In genomic region chr5:65002940-65003824, GRCm38 (mm10) we compare ENCODE assay signal across 9 mouse cellular contexts. TPM values are rescaled to one million over a fixed set of nuclear protein-coding genes. Genes with fewer than 3 reads are reported as not detected.
DNase-seq lines count a peak whose midpoint lies in the region; ATAC-seq and TF ChIP-seq lines count a peak whose summit lies in the region.
"Had no signal": no experiment of that assay in that cellular context is flagged by ENCODE, and none has a peak within 500 bp of the region (broad histone marks: within the 10 kb centered on the region; RNA-seq: fewer than 3 reads in every experiment).

No protein-coding gene starts in this region.

- WGBS in liver, adult 2 months: 80% methylated on average over 10 of the region's 10 CpGs
- WGBS in liver, embryonic 12.5 days (ENCODE audit: insufficient replicate concordance): 61% methylated on average over 10 of the region's 10 CpGs
- 53% methylated on average over 10 of the region's 10 CpGs for WGBS in hindbrain, embryonic 13.5 days
- 58% methylated on average over 10 of the region's 10 CpGs for WGBS in midbrain, embryonic 14.5 days

- H3K27me3 ChIP-seq in liver, adult 2 months (ENCODE audit: control insufficient read depth, insufficient read depth, low read length): no peaks in the 10 kb centered on the region
- no peaks in the 10 kb centered on the region for H3K27me3 ChIP-seq in liver, embryonic 12.5 days (replicated peaks)
- H3K27me3 ChIP-seq in hindbrain, embryonic 13.5 days: no peaks in the 10 kb centered on the region
- no peaks in the 10 kb centered on the region for H3K27me3 ChIP-seq in midbrain, embryonic 14.5 days (ENCODE audit: control insufficient read depth, insufficient read depth, low read length)
- H3K27me3 ChIP-seq: embryonic facial prominence, embryonic 12.5 days had no signal

- no peaks in the 10 kb centered on the region for H3K9me3 ChIP-seq in liver, embryonic 12.5 days (replicated peaks)
- no peaks in the 10 kb centered on the region for H3K9me3 ChIP-seq in hindbrain, embryonic 13.5 days
- no peaks in the 10 kb centered on the region for H3K9me3 ChIP-seq in midbrain, embryonic 14.5 days (ENCODE audit: control insufficient read depth, low read length)
- H3K9me3 ChIP-seq: embryonic facial prominence, embryonic 12.5 days had no signal

- H3K36me3 ChIP-seq in liver, adult 2 months (ENCODE audit: control insufficient read depth, insufficient read depth, low read length): peaks cover 27% of the 10 kb centered on the region
- peaks cover 10% of the 10 kb centered on the region; the same call in 1 of the 2 replicates for H3K36me3 ChIP-seq in liver, embryonic 12.5 days
- no peaks in the 10 kb centered on the region for H3K36me3 ChIP-seq in hindbrain, embryonic 13.5 days
- H3K36me3 ChIP-seq in midbrain, embryonic 14.5 days (ENCODE audit: control insufficient read depth, insufficient read depth, low read length): no peaks in the 10 kb centered on the region
- H3K36me3 ChIP-seq: embryonic facial prominence, embryonic 12.5 days had no signal

- TF ChIP-seq POLR2A in liver, adult 2 months (IDR thresholded peaks at IDR 0.05; ENCODE audit: extremely low read depth, insufficient read depth, low read length): no peak

- no peak overlapping the region for H3K27ac ChIP-seq in liver, adult 2 months (replicated peaks; ENCODE audit: insufficient read depth, low read depth, low read length)
- no peak overlapping the region for H3K27ac ChIP-seq in liver, embryonic 12.5 days
- peak overlapping the region; percentile 60 for H3K27ac ChIP-seq in hindbrain, embryonic 13.5 days
- H3K27ac ChIP-seq in midbrain, embryonic 14.5 days (replicated peaks; ENCODE audit: low read depth, low read length): peak overlapping the region; percentile 45
- H3K27ac ChIP-seq: embryonic facial prominence, embryonic 12.5 days; liver, embryonic 14.5 days had no signal

- DNase-seq in liver, adult 2 months (ENCODE audit: extremely low read depth, low read depth, low spot score): peak; percentile 13
- DNase-seq in brain, adult 2 months (ENCODE audit: low read depth, low spot score): peak; percentile 65
- peak; percentile 80 for DNase-seq in midbrain, embryonic 14.5 days
- DNase-seq in ovary, adult 18-20 months (ENCODE audit: low spot score): no peak
- no peak for DNase-seq in cerebellum, postnatal 4 days (ENCODE audit: low spot score in 2 of 2)

- H3K4me3 ChIP-seq in liver, adult 2 months (ENCODE audit: insufficient read depth, low read depth, low read length): no peak overlapping the region
- H3K4me3 ChIP-seq in liver, embryonic 12.5 days: no peak overlapping the region
- H3K4me3 ChIP-seq in hindbrain, embryonic 13.5 days: no peak overlapping the region
- H3K4me3 ChIP-seq in midbrain, embryonic 14.5 days (replicated peaks; ENCODE audit: low read depth, low read length): no peak overlapping the region
- H3K4me3 ChIP-seq: embryonic facial prominence, embryonic 12.5 days had no signal

- H3K9ac ChIP-seq in liver, adult 2 months (ENCODE audit: low read depth, low read length): no peak overlapping the region
- H3K9ac ChIP-seq in liver, embryonic 12.5 days: no peak overlapping the region
- no peak overlapping the region for H3K9ac ChIP-seq in hindbrain, embryonic 13.5 days
- no peak overlapping the region for H3K9ac ChIP-seq in midbrain, embryonic 14.5 days (replicated peaks; ENCODE audit: low read length)
- H3K9ac ChIP-seq: embryonic facial prominence, embryonic 12.5 days; liver, embryonic 14.5 days had no signal

- TF ChIP-seq CTCF in liver, adult 2 months (IDR thresholded peaks at IDR 0.05; ENCODE audit: low read depth, low read length): no peak

- no peak overlapping the region for H3K4me2 ChIP-seq in liver, embryonic 12.5 days
- no peak overlapping the region for H3K4me2 ChIP-seq in hindbrain, embryonic 13.5 days
- no peak overlapping the region for H3K4me2 ChIP-seq in midbrain, embryonic 14.5 days (ENCODE audit: low read length)
- H3K4me2 ChIP-seq: embryonic facial prominence, embryonic 12.5 days had no signal

- H3K4me1 ChIP-seq in liver, adult 2 months (ENCODE audit: control insufficient read depth, insufficient read depth, low read length): no peaks in the 10 kb centered on the region
- H3K4me1 ChIP-seq in liver, embryonic 12.5 days: no peaks in the 10 kb centered on the region
- H3K4me1 ChIP-seq in hindbrain, embryonic 13.5 days (replicated peaks): peaks cover 11% of the 10 kb centered on the region
- no peaks in the 10 kb centered on the region for H3K4me1 ChIP-seq in midbrain, embryonic 14.5 days (ENCODE audit: control insufficient read depth, insufficient read depth, low read length)

- no peak for ATAC-seq in liver, embryonic 12.5 days
- ATAC-seq in hindbrain, embryonic 13.5 days (ENCODE audit: low FRiP score): peak; percentile 78
- ATAC-seq in midbrain, embryonic 14.5 days (ENCODE audit: low FRiP score, low TSS enrichment): no peak

- no peaks in the 10 kb centered on the region for H3K79me2 ChIP-seq in liver, adult 2 months (ENCODE audit: control insufficient read depth, insufficient read depth, low read length)

RNA-seq across cellular contexts. Expression of gene Fam114a1, which starts 33.3 kb away (rescaled TPM):
- total RNA-seq in liver, adult 2 months (2014; rRNA removed): 16.6 and 20.2 TPM in 2 replicates
- 9.0 and 11.9 TPM in 2 replicates for polyA plus RNA-seq in liver, adult 2 months (2012; rRNA removed)
- 14.7 and 15.3 TPM in 2 replicates for polyA plus RNA-seq in liver, embryonic 12.5 days (2016; fragmentation: Nextera tagmentation; extraction: Ambion mirVana)
- 11.8 and 13.3 TPM in 2 replicates for polyA plus RNA-seq in hindbrain, embryonic 13.5 days (2015; fragmentation: Nextera tagmentation; extraction: Ambion mirVana)
- 1.6 and 6.2 TPM in 2 replicates for polyA plus RNA-seq in midbrain, embryonic 14.5 days (2014; fragmentation: Nextera tagmentation; extraction: Ambion mirVana)

RNA-seq across cellular contexts. Expression of gene Tlr6, which starts 43.3 kb away (rescaled TPM):
- total RNA-seq in liver, adult 2 months (2014; rRNA removed): 0.46 and 0.67 TPM in 2 replicates
- 0.15 and 0.18 TPM in 2 replicates for polyA plus RNA-seq in liver, adult 2 months (2012; rRNA removed)
- 0.44 and 0.54 TPM in 2 replicates for polyA plus RNA-seq in liver, embryonic 12.5 days (2016; fragmentation: Nextera tagmentation; extraction: Ambion mirVana)
- polyA plus RNA-seq in hindbrain, embryonic 13.5 days (2015; fragmentation: Nextera tagmentation; extraction: Ambion mirVana): 0.42 and 0.57 TPM in 2 replicates
- polyA plus RNA-seq in midbrain, embryonic 14.5 days (2014; fragmentation: Nextera tagmentation; extraction: Ambion mirVana): 0.07 and 0.25 TPM in 2 replicates

Comparison
In these comparisons a context has a peak if more than half of its experiments do, and no peak if none do; other contexts are left out.
1. DNase-seq: peak in liver, adult 2 months (single experiment), brain, adult 2 months (single experiment) and midbrain, embryonic 14.5 days (single experiment); none in ovary, adult 18-20 months (single experiment) and cerebellum, postnatal 4 days (0 of 2).
2. H3K27ac ChIP-seq: peak in hindbrain, embryonic 13.5 days (single experiment) and midbrain, embryonic 14.5 days (single experiment); none in liver, adult 2 months (single experiment) and liver, embryonic 12.5 days (single experiment).